Mouse (Mus musculus): ENCODE measurements around the gene Sult1a1.

Gene Sult1a1

GRCm38 (mm10) chr7:126697838-126698237, 21.6 kb upstream of the Sult1a1 start:
- in situ Hi-C loops (cut with MboI, MseI): no loop called here

GRCm38 (mm10) chr7:126696886-126697285, 20.7 kb upstream of the Sult1a1 start:
- in situ Hi-C loops (cut with MboI, MseI): no loop called here

GRCm38 (mm10) chr7:126696303-126696702, 20.1 kb upstream of the Sult1a1 start:
- in situ Hi-C loops (cut with MboI, MseI): no loop called here

GRCm38 (mm10) chr7:126695631-126696207, 19.5 kb upstream of the Sult1a1 start, which contains the start of gene Slx1b:
Slx1b (minus strand) TSS chr7:126695784.
- in situ Hi-C loops (cut with MboI, MseI): no loop called here

- in situ Hi-C loops (cut with MboI, MseI): no loop called here
Observed at GRCm38 (mm10) chr7:126695210-126695611, 19.0 kb upstream of the Sult1a1 start, which contains the start of gene Bola2. Bola2 (plus strand) TSS chr7:126695401.

GRCm38 (mm10) chr7:126694441-126695051, 18.3 kb upstream of the Sult1a1 start:
- in situ Hi-C loops (cut with MboI, MseI): no loop called here

- in situ Hi-C loops (cut with MboI, MseI): no loop called here
Observed at GRCm38 (mm10) chr7:126693781-126694180, 17.5 kb upstream of the Sult1a1 start.

GRCm38 (mm10) chr7:126693256-126693655, 17.0 kb upstream of the Sult1a1 start:
- in situ Hi-C loops (cut with MboI, MseI): no loop called here

- in situ Hi-C loops (cut with MboI, MseI): no loop called here
Observed at GRCm38 (mm10) chr7:126692426-126692825, 16.2 kb upstream of the Sult1a1 start.

GRCm38 (mm10) chr7:126691676-126692075, 15.4 kb upstream of the Sult1a1 start:
- in situ Hi-C loops (cut with MboI, MseI): no loop called here

GRCm38 (mm10) chr7:126690737-126691136, 14.5 kb upstream of the Sult1a1 start:
- in situ Hi-C loops (cut with MboI, MseI): no loop called here

- in situ Hi-C loops (cut with MboI, MseI): loop anchor here (5.0 kb wide), 1 partner anchor 47 kb away; no protein-coding TSS in a partner anchor
Observed at GRCm38 (mm10) chr7:126689021-126689420, 12.8 kb upstream of the Sult1a1 start.

- in situ Hi-C loops (cut with MboI, MseI): loop anchor here (5.0 kb wide), 1 partner anchor 46 kb away; no protein-coding TSS in a partner anchor
Observed at GRCm38 (mm10) chr7:126688156-126688555, 11.9 kb upstream of the Sult1a1 start.

- in situ Hi-C loops (cut with MboI, MseI): no loop called here
Observed at GRCm38 (mm10) chr7:126681221-126681620, 5.0 kb upstream of the Sult1a1 start.

GRCm38 (mm10) chr7:126679683-126680082, 3.5 kb upstream of the Sult1a1 start:
- in situ Hi-C loops (cut with MboI, MseI): no loop called here

GRCm38 (mm10) chr7:126678545-126679341, 2.5 kb upstream of the Sult1a1 start:
- in situ Hi-C loops (cut with MboI, MseI): no loop called here

- in situ Hi-C loops (cut with MboI, MseI): no loop called here
Observed at GRCm38 (mm10) chr7:126676631-126677220, 494 bp upstream of the Sult1a1 start.

- in situ Hi-C loops (cut with MboI, MseI): no loop called here
Observed at GRCm38 (mm10) chr7:126675104-126675503, 1.1 kb downstream of the Sult1a1 start.

GRCm38 (mm10) chr7:126672111-126672510, 4.1 kb downstream of the Sult1a1 start:
- in situ Hi-C loops (cut with MboI, MseI): no loop called here

GRCm38 (mm10) chr7:126670152-126670551, 6.1 kb downstream of the Sult1a1 start:
- in situ Hi-C loops (cut with MboI, MseI): no loop called here

GRCm38 (mm10) chr7:126668452-126668851, 7.8 kb downstream of the Sult1a1 start:
- in situ Hi-C loops (cut with MboI, MseI): no loop called here

- in situ Hi-C loops (cut with MboI, MseI): no loop called here
Observed at GRCm38 (mm10) chr7:126667495-126668090, 8.6 kb downstream of the Sult1a1 start.
